Mouse (Mus musculus) left cerebral cortex, postnatal 10 days (tissue): ENCODE measurements around the gene Ssh3. TPM values are rescaled to one million over a fixed set of nuclear protein-coding genes. Genes with fewer than 3 reads are reported as not detected.
A peak's percentile ranks its signal among the peaks of the same experiment; 100 is the strongest.
"Not testable (repeated sequence)": the region's sequence is repeated elsewhere in the genome, so short reads cannot be mapped to it uniquely, and the experiment has no call there.

Experiments
- DNase-seq, 2 experiments: peaks; one replicate each; pipeline ENCODE4 v3.0.0; 2021 to 2022; ENCODE audit warnings: low spot score in 2 of 2, mixed read lengths in 1 of 2; ENCODE audit errors: extremely low spot score in 1 of 2
- intact Hi-C: fragments of 180-260 bp; cut with DNase I; formaldehyde crosslinking; loops from one replicate; pipeline ENCODE4 v1.15.1; 2025
- total RNA-seq, 2 experiments: library from RNA; stranded (reverse); gene quantifications; 2 replicates each; pipeline ENCODE4 v1.2.3; 2021

Gene Ssh3
- total RNA-seq, 2 experiments from 2014 or later: 49.5 to 55.1 TPM

DNA sequence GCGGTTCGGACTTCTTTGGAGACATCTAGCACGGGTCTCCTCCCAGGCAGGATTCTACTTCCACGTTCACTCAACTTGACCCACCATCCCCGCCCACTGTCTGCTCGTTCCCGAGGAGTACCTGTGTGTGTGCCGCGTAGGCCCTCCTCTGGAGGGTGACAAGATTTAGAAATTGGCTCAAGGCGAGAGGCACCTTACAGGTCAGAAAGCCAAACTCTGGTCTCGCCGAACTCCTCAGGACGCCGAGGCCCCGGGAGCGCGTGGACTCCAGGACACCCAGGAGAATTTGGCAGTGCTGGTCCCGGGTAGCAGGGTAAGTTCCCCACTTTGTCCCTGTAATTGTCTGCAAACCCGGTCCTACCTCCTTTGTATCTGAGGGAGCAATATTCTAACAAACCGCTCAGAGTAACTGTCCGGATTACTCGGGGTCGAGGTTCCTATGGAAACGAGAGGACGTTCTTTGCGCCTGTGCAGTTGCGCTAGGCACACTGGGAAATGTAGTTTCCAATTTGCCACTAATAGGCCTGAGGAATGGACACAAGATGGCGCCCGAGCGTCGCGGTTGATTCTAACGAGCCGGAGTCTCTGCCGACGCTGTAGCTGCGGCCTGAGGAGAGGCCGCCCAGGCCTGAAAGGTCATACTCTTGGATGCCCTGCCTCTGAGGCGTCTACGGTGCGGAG is 11.6 kb downstream of the Ssh3 start:
- intact Hi-C loops: loop anchor here (2.0 to 10.0 kb wide), 2 partner anchors 49 to 187 kb away; partner anchors contain the start of gene Grk2

DNA sequence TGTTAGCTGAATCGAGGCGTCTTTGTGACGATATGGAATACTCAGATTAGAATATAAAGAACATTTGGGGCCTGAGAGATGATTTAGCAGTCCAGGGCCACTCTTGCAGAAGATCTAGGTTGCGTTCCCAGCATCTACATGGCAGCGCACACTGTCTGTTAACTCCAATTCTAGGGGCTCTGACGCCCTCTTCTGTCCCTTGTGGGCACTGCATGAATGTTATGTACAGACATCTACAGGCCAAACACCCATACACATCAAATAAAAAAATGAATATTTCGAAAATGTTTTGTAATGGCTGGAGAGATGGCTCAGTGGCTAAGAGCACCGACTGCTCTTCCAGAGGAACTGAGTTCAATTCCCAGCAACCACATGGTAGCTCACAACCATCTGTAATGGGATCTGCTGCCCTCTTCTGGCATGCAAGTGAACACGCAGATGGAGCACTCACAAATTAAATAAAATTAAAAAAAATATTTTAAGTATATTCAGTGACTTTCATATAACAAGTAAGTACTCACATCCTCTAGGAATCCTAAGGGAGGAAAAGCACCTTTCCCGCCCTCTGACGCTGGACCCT is 13.3 kb downstream of the Ssh3 start:
- intact Hi-C loops: loop anchor here (2.0 to 10.0 kb wide), 2 partner anchors 51 to 189 kb away; partner anchors contain the start of gene Grk2
- DNase-seq: no peak

More for the DNA sequence above, 11.6 kb downstream of the Ssh3 start:
- DNase-seq: peak; percentile 92 to 93

DNA sequence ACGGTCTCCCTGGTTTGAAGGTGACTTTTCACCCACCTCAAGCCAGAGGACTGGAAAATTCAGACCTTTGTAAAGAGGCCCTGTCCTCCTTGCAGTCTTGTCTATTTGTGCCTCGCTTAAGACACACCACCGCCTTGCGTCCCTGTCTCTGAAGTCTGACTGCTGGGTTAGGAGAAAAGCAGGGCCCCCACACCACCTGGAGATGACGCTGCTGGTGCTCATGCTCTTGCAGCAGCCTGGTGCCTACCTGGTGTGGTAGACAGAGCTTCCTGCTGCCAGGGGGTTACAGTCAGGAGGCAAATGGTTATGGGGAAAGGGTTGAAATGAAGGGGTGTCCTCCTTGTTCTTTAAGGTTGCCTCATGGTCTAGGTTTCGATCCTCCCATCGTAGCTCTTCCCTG is 14.8 kb downstream of the Ssh3 start:
- intact Hi-C loops: loop anchor here (10.0 kb wide), 1 partner anchor 191 kb away; no protein-coding TSS in a partner anchor

DNA sequence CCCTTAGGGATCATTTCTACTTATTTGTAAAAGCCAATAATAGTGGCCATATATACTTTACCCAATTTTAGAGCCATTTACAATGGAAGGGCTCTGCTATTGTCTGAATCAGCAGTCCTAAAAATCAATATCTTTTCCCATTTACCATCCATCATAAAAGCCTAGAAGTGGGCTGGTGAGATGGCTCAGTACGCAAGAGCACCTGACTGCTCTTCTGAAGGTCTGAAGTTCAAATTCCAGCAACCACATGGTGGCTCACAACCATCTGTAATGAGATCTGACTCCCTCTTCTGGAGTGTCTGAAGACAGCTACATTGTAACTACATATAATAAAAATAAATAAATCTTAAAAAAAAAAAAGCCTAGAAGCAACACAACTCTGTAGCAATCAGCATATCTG is 20.3 kb downstream of the Ssh3 start:
- intact Hi-C loops, DNase-seq: not testable (repeated sequence)

More for the DNA sequence above, 14.8 kb downstream of the Ssh3 start:
- DNase-seq: no peak

DNA sequence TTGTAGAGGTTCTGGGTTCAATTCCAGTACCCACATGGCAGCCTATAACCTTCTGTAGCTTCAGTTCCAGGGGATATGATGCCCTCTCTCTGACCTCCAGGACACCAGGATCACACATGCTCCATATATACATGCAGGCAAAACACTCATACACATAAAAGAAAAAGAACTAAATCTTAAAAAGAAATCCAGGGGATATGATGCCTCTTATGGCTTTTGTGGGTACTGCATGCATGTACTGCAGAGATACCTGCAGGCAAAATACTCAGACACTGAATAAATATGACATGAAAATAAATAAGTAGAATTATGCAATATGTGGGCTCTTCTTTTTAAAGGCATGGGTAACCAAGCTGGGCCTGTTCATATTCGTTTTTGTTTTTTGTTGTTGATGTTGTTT is 22.0 kb downstream of the Ssh3 start:
- intact Hi-C loops: no loop called here
- no peak for DNase-seq

- intact Hi-C loops: no loop called here
- DNase-seq: no peak
These were observed 24.2 kb downstream of the Ssh3 start for GRCm38 (mm10) chr19:4244775-4245174.

DNA sequence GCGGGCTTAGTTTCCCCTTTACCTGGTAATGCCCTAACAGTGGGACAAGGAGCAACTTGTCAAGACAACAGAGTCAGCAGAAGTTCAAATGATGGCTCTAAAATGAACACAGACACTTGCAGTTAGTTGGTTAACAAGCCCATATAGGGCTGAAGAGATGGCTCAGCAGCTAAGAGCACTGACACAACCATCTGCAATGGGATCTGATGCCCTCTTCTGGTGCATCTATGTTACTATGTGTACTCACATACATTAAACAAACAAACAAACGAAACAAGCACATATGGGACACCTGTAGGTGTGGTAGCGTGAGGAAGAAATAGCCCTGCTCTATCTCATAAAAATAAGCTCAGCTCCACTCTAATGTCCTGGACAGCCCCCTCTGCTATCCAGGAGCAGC is 26.6 kb downstream of the Ssh3 start:
- no peak for DNase-seq
- intact Hi-C loops: no loop called here

- intact Hi-C loops: no loop called here
- no peak for DNase-seq
These were observed 28.7 kb downstream of the Ssh3 start for GRCm38 (mm10) chr19:4240247-4240668.

- intact Hi-C loops: no loop called here
These were observed 34.4 kb downstream of the Ssh3 start for GRCm38 (mm10) chr19:4234548-4234947.

DNA sequence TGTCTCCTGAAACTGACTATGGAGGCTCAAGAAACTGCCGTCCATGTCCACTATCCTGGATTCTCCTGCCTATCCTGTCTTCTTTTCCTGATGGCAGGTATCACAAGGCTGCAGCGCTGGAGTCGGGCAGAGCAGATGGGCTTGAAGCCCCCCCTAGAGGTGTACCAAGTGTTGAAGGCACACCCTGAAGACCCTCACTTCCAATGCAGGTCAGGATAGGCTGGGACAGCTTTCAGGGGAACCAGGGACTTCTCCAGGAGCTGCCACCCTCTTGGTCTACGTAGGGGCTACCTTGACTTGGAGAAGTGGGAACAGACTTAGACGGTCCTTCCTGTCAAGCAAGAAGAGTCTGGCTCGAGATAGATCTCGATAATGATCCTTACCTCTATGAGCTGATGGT is 36.3 kb downstream of the Ssh3 start:
- no peak for DNase-seq
- intact Hi-C loops: no loop called here

More at GRCm38 (mm10) chr19:4234548-4234947, 34.4 kb downstream of the Ssh3 start:
- DNase-seq: no peak

- intact Hi-C loops: no loop called here
- no peak for DNase-seq
These were observed 36.8 kb downstream of the Ssh3 start for GRCm38 (mm10) chr19:4232186-4232572.

DNA sequence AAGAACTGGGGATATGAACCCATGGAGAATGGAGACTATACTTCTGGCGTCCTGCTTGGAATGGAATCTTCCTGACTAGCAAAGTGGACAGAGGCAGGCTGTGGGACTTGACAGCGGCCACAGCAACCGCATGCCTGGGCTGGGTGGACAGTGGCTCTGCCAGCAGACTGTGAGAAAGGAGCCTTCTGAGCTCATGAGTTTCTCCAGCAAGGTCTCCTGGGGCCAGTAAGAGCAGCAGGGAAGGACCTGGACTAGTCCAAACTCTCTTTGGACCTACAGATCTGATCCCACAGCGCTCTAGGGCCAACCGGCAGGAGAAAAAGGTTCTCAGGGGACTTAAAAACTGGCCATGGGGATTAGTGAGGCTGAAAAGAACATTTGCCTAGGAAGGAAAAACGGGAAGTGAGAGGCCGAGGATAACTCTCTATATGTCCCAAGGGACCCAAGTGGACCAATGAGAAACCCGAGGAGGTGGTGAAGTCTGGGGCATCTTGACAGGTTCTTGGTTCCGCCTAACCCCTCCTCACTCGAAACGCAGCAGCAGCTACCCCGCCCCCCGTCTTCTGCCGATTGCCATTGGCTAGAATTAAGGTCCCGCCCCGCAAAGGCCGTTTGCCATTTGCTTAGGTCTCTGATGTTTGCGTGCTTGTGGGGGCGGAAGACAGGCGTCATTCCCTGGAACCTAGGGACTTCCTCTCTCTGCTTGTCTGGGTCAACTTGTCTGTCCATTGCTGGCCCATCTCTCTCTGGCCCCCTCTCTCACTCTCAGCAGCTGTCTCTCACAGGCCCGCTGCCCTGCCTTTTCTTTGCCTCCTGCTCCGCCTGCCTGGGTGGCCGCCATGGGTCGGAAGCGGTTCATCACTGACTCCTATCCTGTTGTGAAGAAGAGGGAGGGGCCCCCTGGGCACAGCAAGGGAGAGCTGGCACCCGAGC is 37.5 kb downstream of the Ssh3 start, which contains the start of gene Pold4:
TSS of gene Pold4 (plus strand) at position 647 of the 933 bp plus-strand sequence.
- intact Hi-C loops: no loop called here
- DNase-seq: peak; percentile 97 to 99

DNA sequence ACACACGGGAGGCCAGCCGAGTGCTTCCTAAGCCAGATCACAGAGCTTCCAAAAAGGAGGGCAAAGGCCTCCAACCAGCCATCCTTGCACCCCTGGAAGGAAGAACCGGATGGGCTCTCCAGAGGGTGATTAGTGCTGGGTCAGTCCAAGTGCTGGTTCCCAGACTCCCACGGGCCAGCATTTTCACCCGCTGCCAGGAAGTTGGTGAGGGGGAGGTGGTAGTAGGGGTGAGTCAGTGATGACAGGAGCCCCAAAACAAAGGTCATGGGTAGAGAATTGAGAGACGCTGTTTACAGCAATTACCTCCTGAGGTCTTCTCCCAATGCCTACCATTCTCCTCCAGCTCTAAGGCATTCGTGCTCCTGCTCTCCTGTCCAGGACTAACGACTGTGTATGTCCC is 38.6 kb downstream of the Ssh3 start:
- no peak for DNase-seq
- intact Hi-C loops: no loop called here

DNA sequence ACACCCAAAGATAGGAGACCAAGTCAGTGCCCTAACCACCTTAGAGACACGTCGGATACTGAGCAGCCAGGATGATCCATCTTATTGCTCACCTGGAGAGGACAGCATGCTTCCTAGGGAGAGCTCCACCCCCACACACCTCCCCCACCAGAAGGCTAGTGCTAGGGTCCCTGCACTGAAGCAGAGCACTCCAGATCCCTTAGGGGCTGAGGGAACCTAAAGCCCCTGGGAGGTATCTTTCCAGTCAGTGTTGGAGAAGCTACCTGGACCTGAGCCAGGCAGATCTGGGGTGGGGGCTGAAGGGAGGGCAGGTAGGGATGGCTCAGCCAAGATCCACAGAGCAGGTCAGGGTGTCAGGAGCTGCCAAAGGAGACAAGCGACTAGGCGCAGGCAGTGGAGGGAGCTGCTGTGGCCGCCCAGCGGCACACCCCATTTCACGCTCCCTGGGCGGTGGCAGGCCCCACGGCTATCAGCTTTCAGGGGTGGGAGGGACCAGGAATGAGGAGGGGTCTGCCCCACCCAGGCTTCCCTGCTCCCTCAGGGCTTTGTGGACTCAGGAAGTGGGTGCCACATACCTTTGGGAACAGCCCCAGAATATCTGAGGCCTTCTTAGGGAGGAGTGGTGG is 39.4 kb downstream of the Ssh3 start:
- intact Hi-C loops: loop anchor here (2.0 to 10.0 kb wide), 4 partner anchors 23 to 285 kb away; partner anchors contain the start of gene Ndufv1
- DNase-seq: peak in 1 of 2 experiments; percentile 54

DNA sequence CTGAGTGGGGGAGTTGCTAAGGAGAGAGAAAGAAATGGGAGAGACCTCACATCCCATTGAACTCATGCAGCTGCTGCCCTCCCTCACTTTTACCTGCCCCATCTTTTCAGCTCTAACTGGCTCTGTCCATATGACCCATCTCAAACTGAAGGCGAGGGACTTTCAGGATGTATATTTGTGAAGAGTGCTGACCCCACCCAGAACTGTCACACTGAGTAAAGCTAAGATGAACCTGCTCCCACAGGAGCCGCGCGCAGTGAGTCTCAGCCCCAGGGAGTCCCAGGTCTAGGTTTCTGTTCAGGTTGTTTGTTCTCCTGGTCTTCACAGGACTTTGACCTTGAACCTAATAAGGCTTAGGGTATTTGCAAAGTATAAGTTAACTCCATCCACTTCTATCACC is 40.1 kb downstream of the Ssh3 start:
- intact Hi-C loops: loop anchor here (2.0 to 10.0 kb wide), 4 partner anchors 22 to 284 kb away; partner anchors contain the start of gene Ndufv1
- no peak for DNase-seq

DNA sequence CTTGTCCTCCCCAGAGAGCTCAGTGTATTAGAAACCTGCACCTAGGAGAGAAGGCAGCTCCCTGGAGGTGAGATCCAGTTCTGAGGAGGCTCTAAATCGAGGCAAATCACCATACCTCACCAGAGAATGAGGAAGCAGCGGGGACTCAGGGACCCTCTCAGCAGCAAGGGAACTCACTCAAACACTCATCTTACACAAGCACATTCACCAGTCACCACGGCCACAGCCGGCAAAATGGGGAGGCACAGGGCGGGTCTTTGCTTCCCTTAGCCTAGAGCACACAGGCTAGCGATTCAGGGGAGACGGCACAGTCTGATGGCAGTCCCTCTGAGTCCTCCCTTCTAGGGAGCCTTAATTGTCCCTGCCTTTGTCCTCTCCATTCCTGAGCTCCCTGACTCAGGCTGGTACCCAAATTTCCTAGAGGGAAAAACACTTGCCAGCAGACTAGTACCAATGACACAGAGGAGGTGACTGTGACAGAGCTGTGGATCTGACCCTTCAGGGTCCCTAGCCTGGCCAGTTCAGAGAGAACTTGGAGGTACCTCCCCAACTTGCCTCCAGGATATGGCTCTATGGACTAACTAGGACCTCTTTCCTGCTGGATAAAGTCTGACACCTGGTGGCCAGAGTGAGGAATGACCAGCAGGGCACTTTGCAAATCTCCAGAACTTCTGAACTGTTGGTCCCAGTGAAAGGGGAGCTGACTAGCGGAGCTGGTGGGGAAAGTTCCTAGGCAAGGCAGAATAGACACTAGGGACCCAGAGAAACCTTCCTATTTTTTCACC is 40.9 kb downstream of the Ssh3 start:
- intact Hi-C loops: loop anchor here (2.0 to 10.0 kb wide), 4 partner anchors 21 to 283 kb away; partner anchors contain the start of gene Ndufv1

GRCm38 (mm10) chr19:4227446-4227845 is 41.5 kb downstream of the Ssh3 start:
- no peak for DNase-seq
- intact Hi-C loops: loop anchor here (10.0 kb wide), 3 partner anchors 123 to 283 kb away; partner anchors contain the start of gene Ndufv1

More for the DNA sequence above, 40.9 kb downstream of the Ssh3 start:
- peak; percentile 70 to 75 for DNase-seq

- no peak for DNase-seq
- intact Hi-C loops: loop anchor here (10.0 kb wide), 3 partner anchors 122 to 282 kb away; partner anchors contain the start of gene Ndufv1
These were observed 42.2 kb downstream of the Ssh3 start for GRCm38 (mm10) chr19:4226779-4227178.
